Mouse (Mus musculus): ENCODE results near the gene Camta1. TPM values are rescaled to one million over a fixed set of nuclear protein-coding genes. Genes with fewer than 3 reads are reported as not detected.

Gene Camta1
- polyA plus RNA-seq, 1 experiment = 19.2 TPM

- TF ChIP-seq GATA1 (IDR thresholded peaks at IDR 0.05; ENCODE audit: low read length) = no peak
Observed at GRCm38 (mm10) chr4:151005656-151006318, 855.9 kb downstream of the Camta1 start.

- no peak for TF ChIP-seq GATA1 (IDR thresholded peaks at IDR 0.05; ENCODE audit: low read length)
Observed at GRCm38 (mm10) chr4:151001397-151001796, 860.3 kb downstream of the Camta1 start.

- no peak for TF ChIP-seq GATA1 (IDR thresholded peaks at IDR 0.05; ENCODE audit: low read length)
Observed at GRCm38 (mm10) chr4:150998626-150999025, 863.0 kb downstream of the Camta1 start.

GRCm38 (mm10) chr4:150996797-150997196 lies 864.9 kb downstream of the Camta1 start, which contains the start of gene Uts2:
Gene Uts2, plus strand, starts transcription at chr4:150997097.
- no peak for TF ChIP-seq GATA1 (IDR thresholded peaks at IDR 0.05; ENCODE audit: low read length)

- TF ChIP-seq GATA1 (IDR thresholded peaks at IDR 0.05; ENCODE audit: low read length) = no peak
Observed at GRCm38 (mm10) chr4:150990148-150990547, 871.5 kb downstream of the Camta1 start.

- TF ChIP-seq GATA1 (IDR thresholded peaks at IDR 0.05; ENCODE audit: low read length) = no peak
Observed at GRCm38 (mm10) chr4:150980153-150980552, 881.5 kb downstream of the Camta1 start.

GRCm38 (mm10) chr4:150979455-150979854 lies 882.2 kb downstream of the Camta1 start:
- TF ChIP-seq GATA1 (IDR thresholded peaks at IDR 0.05; ENCODE audit: low read length) = no peak

GRCm38 (mm10) chr4:150978156-150978910 lies 883.3 kb downstream of the Camta1 start:
- TF ChIP-seq GATA1 (IDR thresholded peaks at IDR 0.05; ENCODE audit: low read length) = no peak

- no peak for TF ChIP-seq GATA1 (IDR thresholded peaks at IDR 0.05; ENCODE audit: low read length)
Observed at GRCm38 (mm10) chr4:150975145-150975544, 886.5 kb downstream of the Camta1 start.

GRCm38 (mm10) chr4:150973264-150973663 lies 888.4 kb downstream of the Camta1 start:
- no peak for TF ChIP-seq GATA1 (IDR thresholded peaks at IDR 0.05; ENCODE audit: low read length)

- no peak for TF ChIP-seq GATA1 (IDR thresholded peaks at IDR 0.05; ENCODE audit: low read length)
Observed at GRCm38 (mm10) chr4:150968956-150969355, 892.7 kb downstream of the Camta1 start.

- TF ChIP-seq GATA1 (IDR thresholded peaks at IDR 0.05; ENCODE audit: low read length) = no peak
Observed at GRCm38 (mm10) chr4:150966556-150966955, 895.1 kb downstream of the Camta1 start.

- TF ChIP-seq GATA1 (IDR thresholded peaks at IDR 0.05; ENCODE audit: low read length) = no peak
Observed at GRCm38 (mm10) chr4:150965555-150965951, 896.1 kb downstream of the Camta1 start.

GRCm38 (mm10) chr4:150964635-150965554 lies 896.8 kb downstream of the Camta1 start:
- no peak for TF ChIP-seq GATA1 (IDR thresholded peaks at IDR 0.05; ENCODE audit: low read length)

GRCm38 (mm10) chr4:150963711-150964110 lies 898.0 kb downstream of the Camta1 start:
- no peak for TF ChIP-seq GATA1 (IDR thresholded peaks at IDR 0.05; ENCODE audit: low read length)

GRCm38 (mm10) chr4:150962231-150962630 lies 899.4 kb downstream of the Camta1 start:
- TF ChIP-seq GATA1 (IDR thresholded peaks at IDR 0.05; ENCODE audit: low read length) = no peak
